Mouse (Mus musculus) testis, adult 2 months (tissue): Measurements from ENCODE around the gene Sgpp1. TPM values are rescaled to one million over a fixed set of nuclear protein-coding genes. Genes with fewer than 3 reads are reported as not detected.
A peak's percentile ranks its signal among the peaks of the same experiment; 100 is the strongest.

Experiments used
- H3K27ac ChIP-seq: fragments of 200-500 bp; 2 replicates; pipeline ENCODE4 v1.5.1; 2012; ENCODE audit warnings: low read depth, low read length; ENCODE audit not compliant: control insufficient read depth, insufficient read depth
- H3K27me3 ChIP-seq: fragments of 200-500 bp; 2 replicates; pipeline ENCODE4 v1.6.1; 2012; ENCODE audit warnings: mild to moderate bottlenecking, low read length, moderate library complexity; ENCODE audit not compliant: control insufficient read depth, insufficient read depth
- H3K36me3 ChIP-seq: fragments of 200-500 bp; 2 replicates; pipeline ENCODE4 v1.6.1; 2012; ENCODE audit warnings: mild to moderate bottlenecking, low read length; ENCODE audit not compliant: control insufficient read depth, insufficient read depth
- H3K4me1 ChIP-seq: fragments of 200-500 bp; 2 replicates; pipeline ENCODE4 v1.6.1; 2012; ENCODE audit warnings: low read length; ENCODE audit not compliant: control insufficient read depth, insufficient read depth
- H3K4me3 ChIP-seq: fragments of 200-500 bp; 2 replicates; pipeline ENCODE4 v1.5.1; 2012; ENCODE audit warnings: low read depth, mild to moderate bottlenecking, low read length, moderate library complexity, mixed read lengths; ENCODE audit not compliant: control insufficient read depth
- CTCF ChIP-seq: fragments of 200-500 bp; IDR thresholded peaks from 2 replicates; pipeline ENCODE4 v1.5.1; 2012; ENCODE audit warnings: low read depth, mild to moderate bottlenecking, inconsistent platforms, low read length, moderate library complexity; ENCODE audit not compliant: control insufficient read depth, insufficient read depth, insufficient replicate concordance
- POLR2A ChIP-seq: fragments of 200-500 bp; IDR thresholded peaks from 2 replicates; pipeline ENCODE4 v1.6.1; 2012; ENCODE audit warnings: low read depth, mild to moderate bottlenecking, inconsistent platforms, low read length, moderate library complexity; ENCODE audit not compliant: control insufficient read depth
- polyA plus RNA-seq: library from polyadenylated mRNA; depleted of rRNA; stranded (reverse); fragments of >200 nt; gene quantifications from 2 replicates; pipeline ENCODE4 v1.2.3, GENCODE M21; 2012

Sgpp1 gene
- polyA plus RNA-seq, 1 experiment: 20.8 TPM

DNA sequence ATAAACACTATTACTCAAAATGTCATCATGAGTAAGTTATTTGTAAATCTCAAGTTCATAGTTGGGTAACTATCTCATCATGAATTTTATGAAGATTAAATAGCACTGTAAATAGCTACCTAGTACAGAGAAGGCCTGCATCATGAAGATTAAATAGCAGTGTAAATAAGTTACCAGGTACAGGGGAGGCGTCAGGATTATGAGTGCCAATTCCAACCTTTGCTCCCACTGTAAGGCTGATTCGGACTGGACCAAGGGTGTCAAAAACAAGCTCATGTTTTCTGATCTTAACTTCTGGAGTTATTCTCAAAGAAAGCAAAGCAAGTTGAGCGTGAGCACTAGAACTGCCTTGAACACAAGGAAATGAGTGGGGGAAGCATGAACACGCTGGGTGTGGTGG is 51.9 kb downstream of the Sgpp1 start:
- Histone ChIP-seq H3K4me1 (no peaks in the 10 kb centered on the region), H3K4me3 (no peak overlapping the region), H3K27me3 (no peaks in the 10 kb centered on the region), H3K36me3 (no peaks in the 10 kb centered on the region), H3K27ac (no peak overlapping the region)
- TF ChIP-seq POLR2A (no peak), CTCF (no peak)

DNA sequence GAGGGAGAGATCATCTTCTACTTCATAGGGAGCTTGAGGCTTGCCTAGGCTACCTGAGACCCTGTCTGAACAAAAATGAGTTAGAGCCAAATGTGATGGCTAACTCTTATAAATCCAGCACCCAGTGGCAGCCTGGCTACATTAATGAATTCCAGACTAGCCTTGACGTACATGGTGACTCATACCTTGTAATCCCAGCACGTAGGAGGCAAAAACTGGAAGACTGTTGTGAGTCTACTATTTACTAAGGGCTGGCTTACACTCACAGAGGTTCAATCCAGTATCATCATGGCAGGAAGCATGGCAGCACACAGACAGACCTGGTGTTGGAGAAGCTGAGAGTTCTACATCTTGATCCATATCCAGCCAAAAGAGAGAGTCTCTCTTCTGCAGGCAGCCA is 52.7 kb downstream of the Sgpp1 start:
- no peak overlapping the region for H3K27ac ChIP-seq
- no peaks in the 10 kb centered on the region for H3K27me3 ChIP-seq
- H3K36me3 ChIP-seq: no peaks in the 10 kb centered on the region
- TF ChIP-seq POLR2A (no peak), CTCF (no peak)
- no peak overlapping the region for H3K4me3 ChIP-seq
- H3K4me1 ChIP-seq: no peaks in the 10 kb centered on the region

- TF ChIP-seq POLR2A (no peak), CTCF (no peak)
- H3K4me1 ChIP-seq: no peaks in the 10 kb centered on the region
- H3K27ac ChIP-seq: no peak overlapping the region
- no peaks in the 10 kb centered on the region for H3K36me3 ChIP-seq
- H3K4me3 ChIP-seq: no peak overlapping the region
- H3K27me3 ChIP-seq: no peaks in the 10 kb centered on the region
These were observed 54.4 kb downstream of the Sgpp1 start for GRCm38 (mm10) chr12:75681101-75681500.

DNA sequence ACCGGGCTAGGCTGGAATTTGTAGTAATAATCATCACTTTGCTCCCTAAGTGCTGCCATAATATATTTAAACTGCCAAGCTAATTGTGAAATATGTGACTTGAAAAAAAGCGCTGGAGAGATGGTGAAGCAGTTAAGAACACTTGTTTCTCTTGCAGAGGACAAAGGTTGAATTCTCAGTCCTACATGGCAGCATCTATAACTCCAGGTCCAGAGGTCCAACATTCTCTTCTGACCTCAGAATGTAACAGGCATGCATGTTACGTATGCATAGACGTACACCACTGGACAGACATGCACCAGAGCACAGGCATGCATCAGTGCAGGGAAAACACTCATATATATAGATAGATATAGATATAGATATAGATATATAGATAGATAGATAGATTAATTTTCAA is 57.1 kb downstream of the Sgpp1 start:
- no peaks in the 10 kb centered on the region for H3K27me3 ChIP-seq
- TF ChIP-seq CTCF (no peak), POLR2A (no peak)
- no peak overlapping the region for H3K27ac ChIP-seq
- H3K4me3 ChIP-seq: no peak overlapping the region
- no peaks in the 10 kb centered on the region for H3K4me1 ChIP-seq
- no peaks in the 10 kb centered on the region for H3K36me3 ChIP-seq

GRCm38 (mm10) chr12:75672630-75673029 is 62.9 kb downstream of the Sgpp1 start:
- Histone ChIP-seq H3K27ac (no peak overlapping the region), H3K27me3 (no peaks in the 10 kb centered on the region), H3K4me1 (peaks cover 7% of the 10 kb centered on the region), H3K36me3 (no peaks in the 10 kb centered on the region; the same call in 1 of the 2 replicates), H3K4me3 (no peak overlapping the region)
- TF ChIP-seq CTCF: no peak
- no peak for TF ChIP-seq POLR2A

GRCm38 (mm10) chr12:75671759-75672315 is 63.7 kb downstream of the Sgpp1 start:
- no peaks in the 10 kb centered on the region for H3K27me3 ChIP-seq
- TF ChIP-seq CTCF (no peak), POLR2A (no peak)

DNA sequence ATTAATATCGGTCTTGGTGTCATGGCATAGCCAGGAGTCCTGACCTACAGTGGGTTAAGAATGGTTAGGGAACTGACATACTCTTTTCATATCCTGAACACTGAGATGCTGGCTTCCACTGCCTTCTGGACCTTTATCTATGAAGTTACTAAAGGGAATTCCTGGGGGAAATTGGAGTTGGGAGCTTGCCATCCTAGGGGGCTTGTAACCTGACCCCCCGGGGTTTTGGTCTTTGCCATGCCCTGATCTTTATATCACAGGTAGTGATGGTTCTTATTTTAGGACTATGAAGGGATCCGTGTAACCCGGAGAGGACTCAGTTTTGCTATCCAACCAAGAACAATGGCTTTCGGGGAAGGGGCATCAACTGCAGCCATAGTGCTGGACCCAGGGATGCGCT is 64.9 kb downstream of the Sgpp1 start:
- no peaks in the 10 kb centered on the region for H3K27me3 ChIP-seq
- H3K36me3 ChIP-seq: no peaks in the 10 kb centered on the region; the same call in 1 of the 2 replicates
- TF ChIP-seq CTCF: no peak
- TF ChIP-seq POLR2A: no peak
- H3K27ac ChIP-seq: no peak overlapping the region
- peaks cover 7% of the 10 kb centered on the region for H3K4me1 ChIP-seq
- peak overlapping the region; percentile 48 for H3K4me3 ChIP-seq

More at GRCm38 (mm10) chr12:75671759-75672315, 63.7 kb downstream of the Sgpp1 start:
- Histone ChIP-seq H3K4me1 (peaks cover 7% of the 10 kb centered on the region), H3K36me3 (no peaks in the 10 kb centered on the region; the same call in 1 of the 2 replicates), H3K27ac (no peak overlapping the region), H3K4me3 (no peak overlapping the region)

DNA sequence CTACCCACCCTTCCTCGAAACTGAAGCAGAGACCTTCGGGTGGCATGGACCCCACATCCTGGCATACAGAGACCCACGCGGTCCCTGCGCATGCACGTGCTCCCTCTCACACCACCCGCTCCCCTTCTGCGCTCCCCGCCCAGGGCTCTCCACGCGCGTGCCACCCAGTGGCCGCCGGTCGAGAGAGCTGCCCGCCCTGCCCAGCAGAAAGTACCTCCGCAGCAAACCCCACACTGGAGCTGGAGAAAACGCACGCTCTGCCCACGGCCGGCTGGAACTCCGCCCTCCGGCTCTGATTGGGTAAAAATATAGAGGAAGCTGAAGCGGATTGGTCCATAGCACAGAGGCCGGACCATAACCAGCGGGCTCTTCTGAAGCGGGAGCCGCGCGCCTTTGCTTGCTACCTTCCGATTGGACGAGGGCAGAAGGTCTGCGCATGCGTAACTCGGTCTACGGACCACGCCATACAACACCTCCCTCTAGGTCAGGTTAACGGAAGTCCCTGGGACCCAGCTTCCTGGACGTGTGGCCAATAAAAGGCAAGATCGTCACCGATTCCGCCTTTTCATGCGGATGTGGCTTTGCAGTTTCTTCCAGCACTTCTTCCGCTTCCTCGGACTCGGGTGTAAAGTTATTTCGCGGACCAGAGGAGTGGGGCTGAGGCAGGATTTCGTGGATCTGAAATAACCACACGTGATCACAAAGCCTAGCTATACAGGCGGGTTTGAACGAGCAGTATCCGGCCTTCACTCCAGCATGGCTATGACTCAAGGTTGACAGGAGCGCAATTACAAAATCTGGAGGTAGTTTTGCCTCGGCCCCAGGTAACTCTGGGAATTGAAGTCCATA is 66.0 kb downstream of the Sgpp1 start, which contains the start of gene Wdr89:
Gene Wdr89, minus strand, starts transcription at position 280 of the 849 bp plus-strand sequence.
- Histone ChIP-seq H3K27me3 (no peaks in the 10 kb centered on the region), H3K27ac (peak within 1 kb of the TSS; percentile 93), H3K4me1 (peaks cover 7% of the 10 kb centered on the region), H3K36me3 (no peaks in the 10 kb centered on the region; the same call in 1 of the 2 replicates), H3K4me3 (peak within 1 kb of the TSS; percentile 93)
- TF ChIP-seq POLR2A (peak; percentile 74), CTCF (no peak)
